Mouse (Mus musculus): ENCODE results near the gene Gga3. TPM values are rescaled to one million over a fixed set of nuclear protein-coding genes. Genes with fewer than 3 reads are reported as not detected.

Gga3 gene
- polyA plus RNA-seq, 1 experiment: 102 TPM

- DNase-seq: no peak
- WGBS: 98% methylated on average over 16 of the region's 16 CpGs
- Histone ChIP-seq H3K36me3 (ENCODE audit: control insufficient read depth, insufficient read depth, low read length) (peaks cover 21% of the 10 kb centered on the region), H3K4me3 (ENCODE audit: control insufficient read depth, insufficient read depth, low read length) (no peak overlapping the region), H3K27ac (ENCODE audit: control insufficient read depth, insufficient read depth, low read length) (no peak overlapping the region), H3K27me3 (ENCODE audit: control insufficient read depth, insufficient read depth, low read length) (no peaks in the 10 kb centered on the region), H3K4me1 (replicated peaks; ENCODE audit: control insufficient read depth, insufficient read depth, low read length) (peaks cover 5% of the 10 kb centered on the region; the same call in 1 of the 2 replicates)
- TF ChIP-seq CTCF (IDR thresholded peaks at IDR 0.05; ENCODE audit: borderline replicate concordance, control insufficient read depth, extremely low read depth, insufficient read depth, low read length, poor library complexity) (no peak), POLR2A (IDR thresholded peaks at IDR 0.05; ENCODE audit: control insufficient read depth, extremely low read depth, insufficient read depth, low read length, poor library complexity) (no peak)
Measured at GRCm38 (mm10) chr11:115618732-115619516, 15.1 kb upstream of the Gga3 start.

DNA sequence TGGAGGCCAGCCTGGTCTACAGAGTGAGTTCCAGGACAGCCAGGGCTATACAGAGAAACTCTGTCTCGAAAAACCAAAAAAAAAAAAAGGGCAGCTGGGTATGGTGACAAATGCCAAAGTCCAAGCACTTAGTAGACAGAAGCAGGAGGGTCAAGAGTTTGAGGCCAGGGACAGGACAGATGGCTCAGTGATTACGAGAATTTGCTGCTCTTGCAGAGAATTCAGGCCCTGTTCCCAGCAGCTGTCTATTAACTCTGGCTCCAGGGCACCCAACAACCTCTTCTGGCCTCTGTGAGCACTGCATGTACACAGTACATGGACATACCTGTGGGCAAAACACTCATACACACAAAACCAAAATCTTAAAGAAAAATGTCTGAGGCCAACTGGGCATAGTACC, 14.2 kb upstream of the Gga3 start:
- TF ChIP-seq CTCF (IDR thresholded peaks at IDR 0.05; ENCODE audit: borderline replicate concordance, control insufficient read depth, extremely low read depth, insufficient read depth, low read length, poor library complexity): no peak
- TF ChIP-seq POLR2A (IDR thresholded peaks at IDR 0.05; ENCODE audit: control insufficient read depth, extremely low read depth, insufficient read depth, low read length, poor library complexity): no peak
- no peaks in the 10 kb centered on the region for H3K27me3 ChIP-seq (ENCODE audit: control insufficient read depth, insufficient read depth, low read length)
- H3K36me3 ChIP-seq (ENCODE audit: control insufficient read depth, insufficient read depth, low read length): peaks cover 21% of the 10 kb centered on the region
- no peak overlapping the region for H3K27ac ChIP-seq (ENCODE audit: control insufficient read depth, insufficient read depth, low read length)
- peaks cover 10% of the 10 kb centered on the region for H3K4me1 ChIP-seq (replicated peaks; ENCODE audit: control insufficient read depth, insufficient read depth, low read length)
- WGBS: 95% methylated on average over 2 of the region's 2 CpGs
- H3K4me3 ChIP-seq (ENCODE audit: control insufficient read depth, insufficient read depth, low read length): no peak overlapping the region
- no peak for DNase-seq

GRCm38 (mm10) chr11:115616893-115617292, 13.0 kb upstream of the Gga3 start:
- TF ChIP-seq POLR2A (IDR thresholded peaks at IDR 0.05; ENCODE audit: control insufficient read depth, extremely low read depth, insufficient read depth, low read length, poor library complexity): no peak
- TF ChIP-seq CTCF (IDR thresholded peaks at IDR 0.05; ENCODE audit: borderline replicate concordance, control insufficient read depth, extremely low read depth, insufficient read depth, low read length, poor library complexity): no peak
- WGBS: 96% methylated on average over 6 of the region's 6 CpGs
- H3K4me1 ChIP-seq (replicated peaks; ENCODE audit: control insufficient read depth, insufficient read depth, low read length): peaks cover 13% of the 10 kb centered on the region
- no peak overlapping the region for H3K27ac ChIP-seq (ENCODE audit: control insufficient read depth, insufficient read depth, low read length)
- DNase-seq: no peak
- no peaks in the 10 kb centered on the region for H3K27me3 ChIP-seq (ENCODE audit: control insufficient read depth, insufficient read depth, low read length)
- H3K4me3 ChIP-seq (ENCODE audit: control insufficient read depth, insufficient read depth, low read length): no peak overlapping the region
- peaks cover 10% of the 10 kb centered on the region; the same call in 1 of the 2 replicates for H3K36me3 ChIP-seq (ENCODE audit: control insufficient read depth, insufficient read depth, low read length)

- Histone ChIP-seq H3K36me3 (ENCODE audit: control insufficient read depth, insufficient read depth, low read length) (peaks cover 10% of the 10 kb centered on the region; the same call in 1 of the 2 replicates), H3K27me3 (ENCODE audit: control insufficient read depth, insufficient read depth, low read length) (no peaks in the 10 kb centered on the region), H3K4me1 (replicated peaks; ENCODE audit: control insufficient read depth, insufficient read depth, low read length) (peaks cover 17% of the 10 kb centered on the region), H3K27ac (ENCODE audit: control insufficient read depth, insufficient read depth, low read length) (no peak overlapping the region), H3K4me3 (ENCODE audit: control insufficient read depth, insufficient read depth, low read length) (no peak overlapping the region)
- DNase-seq: no peak
- 93% methylated on average over 7 of the region's 7 CpGs for WGBS
- TF ChIP-seq CTCF (IDR thresholded peaks at IDR 0.05; ENCODE audit: borderline replicate concordance, control insufficient read depth, extremely low read depth, insufficient read depth, low read length, poor library complexity) (no peak), POLR2A (IDR thresholded peaks at IDR 0.05; ENCODE audit: control insufficient read depth, extremely low read depth, insufficient read depth, low read length, poor library complexity) (no peak)
Measured at GRCm38 (mm10) chr11:115616371-115616770, 12.5 kb upstream of the Gga3 start.

DNA sequence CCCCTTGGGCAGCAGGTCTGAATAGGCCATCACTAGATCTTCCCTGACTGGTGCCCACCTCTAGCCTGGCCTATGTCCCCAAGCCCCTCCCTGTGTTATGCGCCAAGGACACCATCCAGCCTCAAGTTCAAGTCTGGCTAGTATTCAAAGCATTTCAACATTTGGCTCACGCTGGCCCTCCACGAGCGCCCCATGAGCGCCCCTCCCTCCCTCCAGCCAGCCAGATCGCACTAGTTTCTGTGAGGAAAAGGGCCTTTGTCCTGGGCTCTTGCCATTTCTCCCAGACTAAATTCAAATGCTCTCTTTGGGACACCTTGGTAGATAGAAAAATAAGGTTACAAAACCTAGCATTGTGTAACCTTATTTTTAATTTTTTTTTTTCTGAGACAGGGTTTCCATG, 12.0 kb upstream of the Gga3 start:
- 95% methylated on average over 6 of the region's 6 CpGs for WGBS
- peaks cover 17% of the 10 kb centered on the region for H3K4me1 ChIP-seq (replicated peaks; ENCODE audit: control insufficient read depth, insufficient read depth, low read length)
- TF ChIP-seq POLR2A (IDR thresholded peaks at IDR 0.05; ENCODE audit: control insufficient read depth, extremely low read depth, insufficient read depth, low read length, poor library complexity) (no peak), CTCF (IDR thresholded peaks at IDR 0.05; ENCODE audit: borderline replicate concordance, control insufficient read depth, extremely low read depth, insufficient read depth, low read length, poor library complexity) (no peak)
- no peaks in the 10 kb centered on the region for H3K27me3 ChIP-seq (ENCODE audit: control insufficient read depth, insufficient read depth, low read length)
- H3K4me3 ChIP-seq (ENCODE audit: control insufficient read depth, insufficient read depth, low read length): no peak overlapping the region
- H3K36me3 ChIP-seq (ENCODE audit: control insufficient read depth, insufficient read depth, low read length): peaks cover 10% of the 10 kb centered on the region; the same call in 1 of the 2 replicates
- H3K27ac ChIP-seq (ENCODE audit: control insufficient read depth, insufficient read depth, low read length): no peak overlapping the region
- DNase-seq: no peak

GRCm38 (mm10) chr11:115615108-115615825, 11.4 kb upstream of the Gga3 start:
- DNase-seq: no peak
- Histone ChIP-seq H3K27ac (ENCODE audit: control insufficient read depth, insufficient read depth, low read length) (no peak overlapping the region), H3K36me3 (ENCODE audit: control insufficient read depth, insufficient read depth, low read length) (peaks cover 5% of the 10 kb centered on the region; the same call in 1 of the 2 replicates), H3K27me3 (ENCODE audit: control insufficient read depth, insufficient read depth, low read length) (no peaks in the 10 kb centered on the region), H3K4me1 (replicated peaks; ENCODE audit: control insufficient read depth, insufficient read depth, low read length) (peaks cover 17% of the 10 kb centered on the region), H3K4me3 (ENCODE audit: control insufficient read depth, insufficient read depth, low read length) (no peak overlapping the region)
- TF ChIP-seq POLR2A (IDR thresholded peaks at IDR 0.05; ENCODE audit: control insufficient read depth, extremely low read depth, insufficient read depth, low read length, poor library complexity) (no peak), CTCF (IDR thresholded peaks at IDR 0.05; ENCODE audit: borderline replicate concordance, control insufficient read depth, extremely low read depth, insufficient read depth, low read length, poor library complexity) (no peak)
- WGBS: 93% methylated on average over 15 of the region's 15 CpGs

Measured in thymus, adult 2 months (tissue).